Mouse (Mus musculus) c-Kit-positive CD71-positive TER-119-positive erythroid progenitor cells, embryonic 14.5 days (primary cell): ENCODE data around the gene Tnfrsf21.
A peak's percentile ranks its signal among the peaks of the same experiment; 100 is the strongest.

Experiments used
- DNase-seq: peaks from one replicate; pipeline ENCODE4 v3.0.0-alpha.2; 2013; ENCODE audit warnings: low spot score

Gene Tnfrsf21

GRCm38 (mm10) chr17:43076801-43077493 lies 60.6 kb downstream of the Tnfrsf21 start:
- DNase-seq, result peak; percentile 78

- DNase-seq, result no peak
These were observed 61.2 kb downstream of the Tnfrsf21 start for GRCm38 (mm10) chr17:43077540-43077939.

GRCm38 (mm10) chr17:43081225-43081624 lies 64.9 kb downstream of the Tnfrsf21 start:
- no peak for DNase-seq

- no peak for DNase-seq
These were observed 73.1 kb downstream of the Tnfrsf21 start for GRCm38 (mm10) chr17:43089496-43089895.

GRCm38 (mm10) chr17:43090948-43091724 lies 74.8 kb downstream of the Tnfrsf21 start:
- peak; percentile 60 for DNase-seq

GRCm38 (mm10) chr17:43092280-43092995 lies 76.1 kb downstream of the Tnfrsf21 start:
- no peak for DNase-seq

GRCm38 (mm10) chr17:43094285-43094684 lies 77.9 kb downstream of the Tnfrsf21 start:
- no peak for DNase-seq

- no peak for DNase-seq
These were observed 80.8 kb downstream of the Tnfrsf21 start for GRCm38 (mm10) chr17:43097101-43097688.

- DNase-seq, result no peak
These were observed 89.8 kb downstream of the Tnfrsf21 start for GRCm38 (mm10) chr17:43106108-43106507.

- no peak for DNase-seq
These were observed 91.0 kb downstream of the Tnfrsf21 start for GRCm38 (mm10) chr17:43107338-43107737.

- no peak for DNase-seq
These were observed 93.1 kb downstream of the Tnfrsf21 start for GRCm38 (mm10) chr17:43109501-43109900.

- DNase-seq, result no peak
These were observed 94.0 kb downstream of the Tnfrsf21 start for GRCm38 (mm10) chr17:43110168-43110885.

- DNase-seq, result no peak
These were observed 97.1 kb downstream of the Tnfrsf21 start for GRCm38 (mm10) chr17:43113391-43113984.

GRCm38 (mm10) chr17:43114086-43114581 lies 97.8 kb downstream of the Tnfrsf21 start:
- DNase-seq, result no peak

GRCm38 (mm10) chr17:43114926-43115325 lies 98.6 kb downstream of the Tnfrsf21 start:
- no peak for DNase-seq

GRCm38 (mm10) chr17:43116748-43117147 lies 100.4 kb downstream of the Tnfrsf21 start:
- no peak for DNase-seq

- DNase-seq, result no peak
These were observed 103.1 kb downstream of the Tnfrsf21 start for GRCm38 (mm10) chr17:43119446-43119845.

- no peak for DNase-seq
These were observed 104.7 kb downstream of the Tnfrsf21 start for GRCm38 (mm10) chr17:43121096-43121495.

GRCm38 (mm10) chr17:43128305-43128704 lies 112.0 kb downstream of the Tnfrsf21 start:
- no peak for DNase-seq

GRCm38 (mm10) chr17:43128908-43129533 lies 112.7 kb downstream of the Tnfrsf21 start:
- DNase-seq, result no peak
